Mouse (Mus musculus) cerebellum, adult (tissue): ENCODE data around the gene Slc16a13.

ENCODE experiments used
- ATAC-seq: cut with Nextera tagmentation; 2 replicates; pipeline ENCODE4 v1.9.2; 2017; ENCODE audit warnings: mild to moderate bottlenecking, moderate library complexity, mixed read lengths; ENCODE audit not compliant: insufficient number of reproducible peaks, low FRiP score, low TSS enrichment

The Slc16a13 gene

DNA sequence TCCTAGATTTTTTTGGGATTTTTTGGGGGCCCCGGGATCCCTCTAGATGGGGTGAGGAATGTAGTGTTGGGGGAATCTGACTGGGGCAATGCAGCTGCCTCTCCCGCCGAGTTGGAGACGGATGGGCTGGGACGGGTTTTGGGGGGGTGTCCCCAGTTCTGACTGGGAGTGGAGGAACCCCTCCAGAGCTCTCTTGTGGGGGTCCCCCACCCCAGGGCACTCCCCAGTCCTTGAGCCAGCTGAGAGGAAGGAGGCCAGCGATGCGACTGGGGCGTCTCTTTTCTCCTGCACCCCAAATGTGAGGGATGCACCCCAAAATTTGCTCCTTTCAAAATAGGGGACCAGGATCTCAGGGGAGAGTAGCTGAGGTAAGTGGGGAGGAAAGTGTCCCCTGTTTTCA, 12.2 kb upstream of the Slc16a13 start:
- ATAC-seq, result no peak

DNA sequence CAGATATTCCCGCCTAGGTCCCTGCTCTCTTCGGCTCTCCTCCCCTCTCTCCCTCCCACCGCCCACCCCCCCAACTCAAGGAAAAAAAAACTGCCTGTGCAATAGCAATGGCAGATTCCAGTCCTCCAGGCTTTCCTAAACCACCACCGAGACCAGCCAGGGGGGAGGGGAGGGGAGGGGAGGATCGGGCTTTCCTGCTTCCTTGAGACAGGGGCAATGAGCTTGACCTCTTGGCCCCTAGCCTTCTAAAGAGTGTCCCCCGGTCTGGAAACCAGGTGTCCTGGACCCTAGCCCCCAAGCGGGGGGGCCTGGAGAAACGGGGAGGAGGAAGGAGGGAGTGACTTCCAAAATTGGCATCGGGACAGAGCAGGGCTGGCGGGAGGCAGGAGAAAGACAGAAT, 11.7 kb upstream of the Slc16a13 start:
- no peak for ATAC-seq

DNA sequence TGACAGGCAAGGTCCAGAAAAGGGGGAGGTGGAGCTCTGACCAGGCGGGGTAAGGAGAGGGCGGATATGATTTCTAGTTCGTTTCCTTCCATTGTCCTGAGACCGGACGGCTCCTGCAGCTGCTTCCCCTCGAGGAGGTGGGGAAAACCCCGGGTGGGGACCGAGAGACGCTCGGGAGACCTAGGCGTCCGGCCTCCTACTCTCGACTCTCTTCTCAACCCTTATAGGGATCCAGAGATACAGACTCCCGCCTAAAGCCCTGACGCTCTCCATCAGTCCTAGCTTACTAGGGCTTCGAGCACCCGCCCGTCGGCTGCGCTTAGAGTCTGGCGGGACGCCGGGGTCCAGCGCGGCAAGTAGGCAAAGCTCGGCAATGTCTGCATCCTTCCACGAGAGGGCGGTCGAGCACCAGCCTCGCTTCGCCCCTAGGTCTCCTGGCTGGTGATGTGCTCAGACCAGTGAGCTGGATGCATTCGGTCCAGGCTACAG, 9.4 kb upstream of the Slc16a13 start:
- ATAC-seq, result no peak

DNA sequence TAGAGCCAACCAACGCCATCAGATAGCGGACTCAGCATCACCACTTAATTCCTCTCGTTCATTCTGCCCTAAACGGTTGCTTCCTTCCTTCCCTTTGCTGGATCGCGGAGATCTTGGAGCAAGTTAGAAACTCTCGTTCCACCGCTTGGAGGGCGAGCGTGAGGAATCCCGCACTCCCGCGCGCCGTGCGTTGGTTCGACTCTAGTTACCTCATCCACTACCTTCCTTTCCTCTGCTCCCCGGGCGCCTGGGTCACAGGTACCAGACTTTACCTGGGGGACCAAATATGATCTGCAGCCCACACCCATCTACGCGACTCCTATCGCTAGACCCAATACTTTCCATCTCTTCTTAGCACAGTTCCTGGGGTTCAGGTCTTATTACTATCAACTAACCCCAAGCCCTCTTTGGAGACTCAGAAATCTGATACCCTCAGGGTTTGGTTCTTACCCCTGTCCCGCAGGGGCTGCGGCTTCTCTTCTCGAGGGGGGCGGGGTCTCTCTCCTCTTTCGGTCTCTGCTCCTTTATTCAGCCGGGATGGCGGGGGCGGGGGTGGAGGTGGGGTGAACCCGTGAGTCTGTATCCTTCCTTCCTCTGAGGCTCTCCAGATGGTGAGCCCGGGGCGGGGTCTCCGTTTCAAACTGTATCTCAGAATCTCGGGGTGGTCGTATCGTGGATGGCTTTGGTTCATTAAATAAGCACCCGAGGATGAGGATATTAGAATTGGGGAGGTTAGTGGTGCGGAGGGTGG, 8.6 kb upstream of the Slc16a13 start, which contains the start of gene Bcl6b:
Gene Bcl6b, minus strand, starts transcription at position 539 of the 751 bp plus-strand sequence.
- ATAC-seq, result no peak

DNA sequence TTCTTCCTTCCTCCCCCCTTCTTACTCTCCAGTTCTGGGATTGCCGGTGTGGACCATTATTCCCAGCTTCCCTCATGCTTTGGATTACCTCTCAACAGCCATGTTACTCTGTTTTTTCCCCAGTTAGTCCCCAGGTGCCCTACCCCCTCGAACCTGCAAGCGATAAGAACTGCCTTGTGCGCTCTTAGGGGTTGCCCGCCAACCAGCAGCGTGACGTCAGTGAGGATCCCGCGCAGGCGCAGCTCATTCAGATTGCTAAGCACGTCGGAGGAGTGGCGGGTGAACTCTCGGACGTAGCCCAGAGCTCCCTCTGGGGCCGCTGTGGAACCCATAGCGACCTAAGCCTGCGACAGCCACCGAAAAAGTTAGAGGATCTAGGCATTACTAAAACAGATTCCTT, 8.0 kb upstream of the Slc16a13 start:
- no peak for ATAC-seq

DNA sequence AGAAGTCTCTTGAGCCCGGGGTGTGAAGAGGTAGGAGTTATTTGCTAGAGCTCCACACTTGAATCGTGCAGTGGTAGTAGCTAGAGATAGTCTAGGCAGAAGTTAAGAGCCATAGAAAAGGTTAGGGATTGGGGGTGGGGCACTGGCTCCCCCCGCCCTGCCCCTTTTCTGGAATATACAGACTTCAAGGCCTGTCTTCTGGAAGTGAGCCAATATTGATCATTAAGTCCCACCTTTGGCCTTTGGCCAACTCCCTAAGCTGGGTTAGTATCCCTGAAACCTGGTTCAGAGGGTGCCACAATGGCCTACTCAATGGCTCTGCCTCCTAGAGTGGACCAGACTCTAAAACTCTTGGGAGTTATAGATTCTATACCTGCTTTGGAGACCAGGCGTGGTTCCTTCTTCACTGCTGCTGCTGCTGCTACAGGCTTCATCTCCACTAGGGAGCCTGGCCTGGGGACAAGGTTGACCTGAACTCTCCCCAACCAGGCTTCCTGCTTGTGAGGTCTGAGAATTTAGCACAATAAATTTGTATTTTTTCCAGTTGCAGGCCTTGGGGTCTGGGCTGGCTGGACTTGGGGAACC, 6.9 kb upstream of the Slc16a13 start:
- no peak for ATAC-seq

DNA sequence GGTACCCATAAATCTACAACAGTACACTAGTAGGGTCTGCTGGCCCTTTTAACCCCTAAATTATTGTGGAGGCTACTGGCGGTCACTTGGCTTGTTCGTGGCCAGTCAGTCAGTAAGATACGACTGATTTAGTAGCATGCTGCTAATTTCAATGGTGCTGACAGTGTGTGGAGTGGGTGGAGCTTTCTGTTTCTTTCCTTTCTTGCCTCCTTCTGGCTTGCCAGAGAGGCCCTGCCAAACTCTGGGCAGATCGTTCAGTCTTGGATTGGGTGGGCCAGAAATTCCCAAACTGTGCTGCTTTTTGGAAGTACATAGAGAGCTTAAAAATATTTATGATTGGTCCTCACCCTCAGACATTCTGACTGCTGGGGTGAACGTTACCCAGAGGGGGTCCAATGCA, 6.3 kb upstream of the Slc16a13 start:
- no peak for ATAC-seq

DNA sequence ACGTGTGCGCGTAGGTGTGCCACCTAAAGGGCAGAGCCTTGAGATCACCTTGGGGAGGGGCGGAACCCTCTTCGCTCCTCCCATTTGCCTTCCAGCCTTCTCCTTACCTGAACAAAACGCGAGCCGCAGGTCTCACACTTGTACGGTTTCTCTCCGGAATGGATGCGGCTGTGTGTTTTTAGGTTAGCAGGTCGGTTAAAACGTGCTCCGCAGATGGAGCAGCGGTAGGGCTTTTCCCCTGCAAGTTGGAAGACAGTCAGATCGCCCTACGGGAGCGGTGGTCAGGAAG, 5.7 kb upstream of the Slc16a13 start:
- no peak for ATAC-seq

DNA sequence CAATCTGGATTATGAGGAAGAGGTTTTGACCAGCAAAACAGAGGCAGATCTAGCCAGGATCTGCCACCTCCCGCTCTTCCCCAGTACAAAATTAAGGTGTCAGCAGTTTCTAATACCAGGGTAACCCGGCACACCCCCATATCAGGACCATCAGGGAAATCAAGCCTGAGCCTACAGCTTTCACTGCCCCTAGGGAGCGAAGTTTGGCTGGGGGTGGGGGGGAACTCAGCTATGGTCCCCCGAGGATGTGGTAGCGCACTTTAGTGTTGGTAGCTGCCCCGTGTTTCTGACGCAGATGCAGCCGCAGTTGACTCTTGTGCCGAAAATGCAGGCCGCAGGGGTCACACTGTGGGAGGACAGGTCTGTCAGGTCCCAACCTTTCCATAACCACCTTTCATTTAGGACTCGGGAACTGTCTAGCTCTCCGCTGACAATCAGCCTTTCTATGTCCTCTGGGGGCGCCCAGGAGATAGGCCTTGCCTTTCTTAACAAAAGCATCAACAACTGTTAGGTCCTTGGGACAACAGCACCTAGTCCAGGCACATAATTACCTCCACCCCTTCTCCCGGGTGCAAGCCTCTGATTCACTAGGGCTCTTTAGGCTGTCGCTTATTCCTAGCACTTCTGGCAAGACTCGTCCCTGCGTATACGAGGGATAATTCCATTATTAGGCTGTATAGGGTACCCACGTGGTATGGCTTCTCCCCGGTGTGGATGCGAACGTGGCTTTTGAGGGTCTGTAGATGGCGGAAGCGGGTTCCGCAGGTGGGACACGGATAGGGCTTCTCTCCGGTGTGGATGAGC, 5.1 kb upstream of the Slc16a13 start:
- ATAC-seq, result no peak

DNA sequence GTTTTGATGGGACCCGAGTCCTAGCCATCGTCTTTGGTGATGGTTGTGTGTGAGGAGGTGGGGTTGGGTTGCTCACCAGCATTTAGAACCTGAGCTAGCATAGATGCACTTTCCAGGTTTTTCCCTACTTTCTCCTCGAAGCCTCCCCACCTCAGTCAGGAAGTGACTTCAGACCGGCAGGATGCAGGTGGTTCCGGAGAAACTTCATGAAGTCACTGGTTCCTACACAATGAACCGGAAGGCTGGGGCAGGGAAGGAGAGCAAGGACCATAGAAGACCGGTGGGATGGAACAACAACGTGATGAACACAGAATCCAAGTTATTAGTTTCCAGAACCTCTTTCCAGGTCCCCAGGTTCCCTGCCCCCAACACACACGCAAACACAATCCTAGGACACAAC, 2.9 kb upstream of the Slc16a13 start:
- no peak for ATAC-seq

DNA sequence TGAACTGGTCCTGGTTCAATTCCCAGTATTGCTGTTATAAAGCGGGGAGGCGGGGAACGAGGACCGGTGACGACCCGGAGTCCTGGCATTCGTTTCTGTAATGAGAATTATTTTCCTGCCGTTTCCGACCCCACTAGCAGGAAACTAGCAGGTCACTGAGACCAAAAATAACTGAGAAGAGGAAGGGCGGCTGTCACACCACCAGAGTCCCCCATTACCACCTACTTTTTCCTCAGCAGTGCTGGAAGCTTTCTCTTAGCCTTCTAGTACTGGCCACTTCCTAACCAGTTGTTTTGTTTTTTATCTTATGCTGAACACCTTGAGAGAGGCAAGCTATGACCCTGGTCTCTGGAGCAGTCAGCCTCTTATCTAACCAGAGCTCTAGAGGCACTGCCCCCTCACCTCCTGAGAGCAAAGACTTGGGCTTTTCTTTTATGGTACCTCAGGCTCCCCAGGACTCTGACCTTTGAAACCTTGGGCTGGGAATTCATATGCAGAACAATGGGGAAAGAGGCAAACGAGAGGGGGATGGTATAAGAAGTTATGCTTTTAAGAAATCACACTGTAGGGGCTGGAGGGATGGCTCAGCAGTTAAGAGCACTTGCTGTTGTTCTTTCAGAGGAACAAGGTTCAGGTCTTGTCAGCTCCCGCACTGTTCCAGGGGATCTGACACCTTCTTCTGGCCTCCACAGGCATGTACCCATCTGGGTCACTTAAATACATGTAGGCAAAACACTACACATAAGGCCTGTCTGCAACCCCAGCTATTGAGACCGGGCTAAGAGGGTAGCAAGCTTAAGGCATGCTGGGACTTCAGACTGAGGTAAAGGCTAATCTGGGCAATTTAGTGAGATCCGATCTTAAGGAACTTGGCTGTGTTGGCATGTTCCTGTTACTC, 988 bp upstream of the Slc16a13 start:
- no peak for ATAC-seq

DNA sequence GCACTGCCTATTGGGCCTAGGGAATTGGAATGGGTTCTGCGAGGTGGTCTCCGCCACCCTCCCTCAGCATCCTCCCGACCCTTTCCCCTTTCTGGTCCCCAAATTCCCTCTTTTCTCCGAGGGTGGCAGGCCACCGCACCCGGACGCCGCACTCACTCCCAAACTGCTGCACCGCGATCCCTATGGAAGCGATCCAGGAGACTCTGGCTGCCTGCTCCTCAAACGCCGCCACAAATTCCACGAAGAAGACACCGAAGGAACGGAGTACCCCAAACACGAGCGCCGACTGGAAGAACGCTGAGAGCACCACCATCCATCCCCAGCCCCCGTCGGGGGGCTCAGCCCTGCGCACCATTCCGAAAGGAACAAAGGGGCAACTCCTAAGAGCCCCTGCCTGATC, 541 bp downstream of the Slc16a13 start:
- no peak for ATAC-seq

DNA sequence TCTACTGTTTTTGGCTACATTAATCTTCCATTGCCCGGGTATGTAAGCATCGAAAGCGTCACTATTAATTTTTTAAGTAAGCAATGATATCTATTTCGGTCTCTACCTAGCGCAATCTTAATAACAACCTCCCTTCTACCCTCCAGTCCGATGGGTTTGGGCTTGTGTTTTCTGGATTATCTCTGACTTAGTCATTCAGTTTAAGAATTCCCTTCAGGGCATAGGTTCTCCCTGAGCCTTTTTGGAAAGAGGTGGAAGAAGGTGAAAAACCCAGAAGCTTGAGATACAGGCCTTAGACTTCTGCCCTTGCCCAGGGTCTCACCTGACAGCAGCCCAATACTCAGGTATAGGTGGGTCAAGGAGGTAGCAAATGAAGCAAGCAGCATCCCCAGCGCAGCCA, 991 bp downstream of the Slc16a13 start:
- ATAC-seq, result no peak

DNA sequence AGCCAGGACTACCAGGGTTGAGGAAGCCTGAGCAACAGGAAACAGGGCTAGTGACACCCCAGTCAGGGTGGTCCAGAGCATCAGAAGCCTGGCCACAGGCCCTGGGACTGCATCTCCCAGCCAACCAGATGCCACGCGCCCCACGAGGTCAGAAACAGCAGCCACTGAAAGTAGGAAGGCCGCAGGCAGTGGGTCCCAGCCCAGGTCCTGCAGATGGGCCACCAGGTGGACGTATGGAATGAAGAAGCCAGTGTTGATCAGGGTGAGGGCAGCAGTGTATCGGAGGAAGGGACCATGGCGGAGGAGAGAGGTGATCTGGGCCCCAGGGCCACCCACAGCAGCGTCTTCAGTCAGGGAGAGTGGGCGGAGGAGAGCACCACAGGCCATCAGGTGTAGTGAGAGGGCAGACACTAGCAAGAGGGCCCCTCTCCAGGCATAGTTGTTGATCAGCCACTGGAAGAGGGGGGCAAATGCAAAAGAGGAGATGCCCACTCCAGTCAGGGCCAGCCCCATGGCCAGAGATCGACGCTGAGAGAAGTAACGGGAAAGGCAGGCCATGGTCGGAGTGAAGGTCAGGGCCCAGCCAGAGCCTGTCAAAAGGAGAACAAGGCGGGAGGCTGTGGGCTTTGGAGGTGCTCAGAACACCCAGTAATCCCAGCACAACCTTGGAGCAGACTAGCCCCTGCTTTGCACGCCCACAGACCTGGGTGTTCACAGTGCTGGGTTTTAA, 2.0 kb downstream of the Slc16a13 start:
- ATAC-seq, result no peak

DNA sequence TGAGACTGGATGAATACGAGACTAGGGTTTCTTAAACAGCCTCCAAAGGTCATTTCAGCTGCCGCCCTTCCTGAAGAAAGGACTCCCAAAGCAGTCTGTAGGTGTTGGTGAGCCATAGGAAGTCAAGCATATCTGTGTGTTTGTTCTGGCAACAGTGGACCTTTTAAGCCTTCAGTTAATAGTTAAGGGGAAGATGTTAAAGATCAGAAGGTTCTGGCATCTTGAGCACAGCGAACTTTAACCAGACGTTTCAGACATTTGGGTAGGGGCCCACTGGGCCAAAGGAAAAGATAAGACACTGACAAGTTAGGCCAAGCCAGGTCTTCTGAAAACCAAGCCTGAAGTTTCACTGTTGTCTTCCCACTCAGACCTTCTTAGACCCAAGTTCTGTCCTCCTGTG, 2.8 kb downstream of the Slc16a13 start:
- no peak for ATAC-seq

DNA sequence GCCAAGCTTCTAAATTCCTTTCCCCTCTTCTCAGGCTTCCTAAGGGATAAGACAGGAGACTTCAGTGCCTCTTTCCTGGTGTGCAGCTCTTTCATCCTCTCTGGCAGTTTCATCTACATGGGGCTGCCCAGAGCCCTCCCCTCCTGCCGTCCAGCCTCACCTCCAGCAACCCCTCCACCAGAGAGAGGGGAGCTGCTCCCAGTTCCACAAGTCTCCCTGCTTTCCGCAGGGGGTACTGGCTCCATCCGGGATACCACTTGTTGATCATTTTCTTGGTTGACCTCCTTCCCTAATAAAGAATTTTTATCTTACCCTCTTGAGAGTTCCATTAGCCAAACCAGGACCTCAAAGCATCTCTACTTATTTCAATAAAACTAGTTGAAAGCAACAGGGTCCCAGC, 4.8 kb downstream of the Slc16a13 start:
- no peak for ATAC-seq

DNA sequence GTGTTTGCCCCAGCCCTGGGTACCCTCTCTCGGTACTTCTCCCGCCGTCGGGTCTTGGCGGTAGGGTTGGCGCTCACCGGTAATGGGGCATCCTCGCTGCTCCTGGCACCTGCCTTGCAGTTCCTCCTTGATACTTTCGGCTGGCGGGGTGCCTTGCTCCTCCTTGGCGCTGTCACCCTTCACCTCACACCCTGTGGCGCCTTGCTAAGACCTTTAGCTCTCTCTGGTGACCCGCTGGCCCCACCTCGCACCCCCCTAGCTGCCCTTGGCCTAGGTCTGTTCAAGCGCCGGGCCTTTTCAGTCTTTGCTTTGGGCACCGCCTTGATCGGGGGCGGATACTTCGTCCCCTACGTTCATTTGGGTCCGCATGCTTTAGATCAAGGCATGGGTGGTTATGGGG, 5.6 kb downstream of the Slc16a13 start:
- ATAC-seq, result no peak

DNA sequence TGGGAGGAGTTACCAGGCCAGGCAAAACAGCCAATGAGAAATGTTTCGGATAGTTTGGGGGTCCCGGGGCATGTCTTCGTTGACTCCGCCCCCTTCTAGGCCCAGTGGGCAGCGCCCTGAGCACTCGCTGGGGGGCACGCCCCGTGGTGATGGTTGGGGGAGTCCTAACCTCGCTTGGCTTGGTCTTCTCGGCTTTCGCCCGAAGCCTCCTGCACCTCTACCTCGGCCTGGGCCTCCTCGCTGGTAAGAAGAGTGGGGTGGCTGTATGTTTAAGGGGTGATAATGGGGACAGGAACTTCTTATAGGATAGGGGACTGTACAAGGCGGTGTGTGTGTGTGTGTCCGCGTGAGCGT, 6.0 kb downstream of the Slc16a13 start:
- no peak for ATAC-seq

DNA sequence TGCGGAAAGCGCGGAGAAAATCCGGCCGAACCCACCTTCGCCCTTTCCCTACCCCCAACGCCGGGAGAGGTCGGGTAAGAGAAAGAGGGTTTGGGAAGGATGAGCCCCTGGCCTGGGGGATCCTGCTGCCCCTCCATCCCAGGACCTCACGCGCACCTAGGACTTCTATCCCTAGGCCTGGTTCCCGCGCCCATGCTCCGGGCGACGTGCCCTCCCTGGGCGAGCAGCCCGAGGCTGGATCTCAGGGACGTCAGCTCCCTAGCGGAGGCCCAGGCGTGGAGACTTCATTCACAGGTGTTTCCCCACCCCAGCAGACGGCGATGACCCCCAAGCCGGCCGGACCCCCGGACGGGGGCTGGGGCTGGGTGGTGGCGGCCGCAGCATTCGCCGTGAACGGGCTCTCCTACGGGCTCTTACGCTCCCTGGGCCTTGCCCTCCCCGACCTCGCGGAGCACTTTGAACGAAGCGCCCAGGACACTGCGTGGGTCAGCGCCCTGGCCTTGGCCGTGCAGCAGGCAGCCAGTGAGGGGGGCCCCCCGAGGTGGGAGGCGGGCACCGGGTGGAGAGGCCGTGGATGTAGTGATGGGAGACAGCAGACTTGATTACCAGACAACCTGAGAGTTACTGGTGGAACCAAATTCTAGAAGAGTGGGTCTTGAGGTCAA, 6.5 kb downstream of the Slc16a13 start:
- peak; percentile 17; the same call in 1 of the 2 replicates for ATAC-seq
